Mouse (Mus musculus): ENCODE data around the gene Dvl2.
A peak's percentile ranks its signal among the peaks of the same experiment; 100 is the strongest.
"Not testable (repeated sequence)": the region's sequence is repeated elsewhere in the genome, so short reads cannot be mapped to it uniquely, and the experiment has no call there.

The Dvl2 gene

GRCm38 (mm10) chr11:70000396-70000898 lies at the start of gene Dvl2:
TSS of gene Dvl2 (plus strand) at chr11:70000595.
- peak; percentile 61 for DNase-seq (ENCODE audit: low spot score)

GRCm38 (mm10) chr11:69950807-69951459 lies 49.5 kb upstream of the Dvl2 start:
- no peak for DNase-seq (ENCODE audit: low spot score)

GRCm38 (mm10) chr11:69952274-69952673 lies 48.1 kb upstream of the Dvl2 start:
- DNase-seq (ENCODE audit: low spot score): no peak

GRCm38 (mm10) chr11:69953267-69953915 lies 47.0 kb upstream of the Dvl2 start:
- DNase-seq (ENCODE audit: low spot score): no peak

GRCm38 (mm10) chr11:69955618-69956017 lies 44.8 kb upstream of the Dvl2 start:
- DNase-seq (ENCODE audit: low spot score): not testable (repeated sequence)

GRCm38 (mm10) chr11:69956218-69956617 lies 44.2 kb upstream of the Dvl2 start:
- no peak for DNase-seq (ENCODE audit: low spot score)

GRCm38 (mm10) chr11:69960616-69961015 lies 39.8 kb upstream of the Dvl2 start:
- DNase-seq (ENCODE audit: low spot score): no peak

GRCm38 (mm10) chr11:69961841-69962240 lies 38.6 kb upstream of the Dvl2 start:
- DNase-seq (ENCODE audit: low spot score): no peak

GRCm38 (mm10) chr11:69964650-69965270 lies 35.6 kb upstream of the Dvl2 start, which contains the start of gene Cldn7:
TSS of gene Cldn7 (plus strand) at chr11:69964779.
- no peak for DNase-seq (ENCODE audit: low spot score)

GRCm38 (mm10) chr11:69965271-69966005 lies 35.0 kb upstream of the Dvl2 start:
- DNase-seq (ENCODE audit: low spot score): no peak

GRCm38 (mm10) chr11:69966006-69966859 lies 34.2 kb upstream of the Dvl2 start:
- no peak for DNase-seq (ENCODE audit: low spot score)

GRCm38 (mm10) chr11:69966860-69967517 lies 33.4 kb upstream of the Dvl2 start:
- no peak for DNase-seq (ENCODE audit: low spot score)

GRCm38 (mm10) chr11:69968793-69969192 lies 31.6 kb upstream of the Dvl2 start:
- DNase-seq (ENCODE audit: low spot score): no peak

GRCm38 (mm10) chr11:69970222-69970621 lies 30.2 kb upstream of the Dvl2 start:
- no peak for DNase-seq (ENCODE audit: low spot score)

- DNase-seq (ENCODE audit: low spot score): no peak
These were observed 29.6 kb upstream of the Dvl2 start for GRCm38 (mm10) chr11:69970775-69971174.

GRCm38 (mm10) chr11:69974907-69975306 lies 25.5 kb upstream of the Dvl2 start:
- DNase-seq (ENCODE audit: low spot score): no peak

GRCm38 (mm10) chr11:69976271-69976670 lies 24.1 kb upstream of the Dvl2 start:
- DNase-seq (ENCODE audit: low spot score): no peak

- DNase-seq (ENCODE audit: low spot score): no peak
These were observed 20.6 kb upstream of the Dvl2 start for GRCm38 (mm10) chr11:69979827-69980195.

- DNase-seq (ENCODE audit: low spot score): peak; percentile 97
These were observed 19.9 kb upstream of the Dvl2 start for GRCm38 (mm10) chr11:69980196-69981140.

Measured in ovary, postnatal 10 days (tissue).